Mouse (Mus musculus): ENCODE results near the gene Rad51b.

Gene Rad51b

DNA sequence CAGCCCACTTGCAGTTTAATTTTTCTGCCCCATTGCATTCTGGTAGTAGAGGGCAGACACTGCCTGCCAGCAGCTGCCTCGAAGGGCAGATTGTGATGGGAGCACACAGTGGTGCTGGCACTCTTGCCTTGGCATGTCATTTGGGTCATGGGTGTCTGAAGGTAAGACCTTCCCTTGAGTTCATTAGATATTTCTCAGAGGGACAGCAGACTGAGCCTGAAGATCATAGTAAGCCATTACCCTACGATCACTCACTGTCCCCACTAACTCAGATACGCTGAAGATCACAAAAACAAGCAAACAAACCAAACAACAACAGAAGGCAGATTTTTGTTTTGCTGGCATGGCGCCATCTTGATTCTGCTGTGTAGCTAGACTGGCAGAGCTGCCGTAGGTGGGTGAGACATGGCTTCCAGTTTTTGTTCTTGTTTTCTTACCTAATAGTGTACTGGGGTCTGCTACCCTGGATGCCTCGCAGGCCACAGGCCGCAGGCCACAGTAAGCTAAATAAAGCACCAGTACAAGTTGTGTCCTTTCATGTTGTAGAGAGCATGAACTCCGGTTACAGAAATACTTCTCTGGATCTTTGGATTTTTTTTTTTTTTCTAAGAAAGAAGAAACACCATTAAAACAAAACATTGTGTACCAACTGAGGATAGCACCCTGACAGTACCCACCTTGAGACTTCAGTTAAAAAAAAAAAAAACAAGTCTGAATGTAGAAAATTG, 316.1 kb downstream of the Rad51b start:
- peak; percentile 42 to 72 for DNase-seq (ENCODE audit: low spot score in 2 of 2)

DNA sequence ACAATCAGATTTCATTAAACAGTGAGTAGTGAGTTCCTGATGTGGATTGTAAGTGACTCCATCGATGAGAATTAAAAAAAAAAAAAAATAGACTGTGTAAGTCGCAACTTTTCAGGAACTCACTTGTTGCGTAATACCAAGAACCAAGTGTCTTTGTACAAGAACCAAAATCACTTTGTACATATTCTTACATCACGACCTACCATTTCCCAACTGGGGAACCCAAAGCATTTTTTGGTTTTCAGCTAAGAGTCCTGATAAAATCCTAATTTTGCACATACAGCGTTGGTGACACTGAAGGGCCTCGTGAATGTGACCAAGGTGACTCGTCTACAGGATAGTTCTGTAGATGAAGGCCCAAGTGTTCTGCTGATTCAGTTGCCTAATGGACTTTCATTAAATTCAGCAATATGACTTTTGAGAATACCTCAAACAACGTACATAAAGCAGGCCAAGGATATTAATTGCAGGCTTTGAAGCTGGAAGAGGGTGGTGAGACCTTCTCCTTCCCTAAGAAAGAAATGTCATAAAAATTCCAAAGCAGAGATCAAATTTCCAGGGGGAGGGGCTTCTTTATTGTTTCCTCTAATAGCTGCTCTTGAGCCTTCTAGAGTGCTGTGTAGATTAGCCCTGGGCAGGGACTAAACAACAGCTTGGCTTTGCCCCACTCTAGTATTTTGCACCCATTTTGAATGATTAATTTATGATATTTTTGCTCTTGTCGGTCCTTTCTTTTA, 316.9 kb downstream of the Rad51b start:
- DNase-seq (ENCODE audit: low spot score in 2 of 2): no peak

DNA sequence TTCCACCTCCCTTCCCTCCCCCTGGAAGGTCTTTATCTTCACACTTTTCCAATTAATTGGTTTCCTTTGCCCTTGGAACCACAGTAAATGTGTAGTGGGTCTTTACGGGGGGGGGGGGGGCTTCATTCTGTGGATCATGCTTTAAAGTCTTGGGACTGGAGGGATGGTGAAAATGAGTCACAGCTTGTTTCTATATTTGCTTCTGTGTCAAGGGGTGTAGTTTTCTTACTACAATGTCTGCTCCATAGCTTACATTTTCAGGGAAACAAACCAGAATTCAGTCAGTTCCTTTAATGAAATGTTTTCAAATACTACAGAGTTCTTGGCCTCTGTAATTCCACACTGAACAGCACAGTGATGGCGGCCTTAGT, 317.5 kb downstream of the Rad51b start:
- DNase-seq (ENCODE audit: low spot score in 2 of 2): no peak

DNA sequence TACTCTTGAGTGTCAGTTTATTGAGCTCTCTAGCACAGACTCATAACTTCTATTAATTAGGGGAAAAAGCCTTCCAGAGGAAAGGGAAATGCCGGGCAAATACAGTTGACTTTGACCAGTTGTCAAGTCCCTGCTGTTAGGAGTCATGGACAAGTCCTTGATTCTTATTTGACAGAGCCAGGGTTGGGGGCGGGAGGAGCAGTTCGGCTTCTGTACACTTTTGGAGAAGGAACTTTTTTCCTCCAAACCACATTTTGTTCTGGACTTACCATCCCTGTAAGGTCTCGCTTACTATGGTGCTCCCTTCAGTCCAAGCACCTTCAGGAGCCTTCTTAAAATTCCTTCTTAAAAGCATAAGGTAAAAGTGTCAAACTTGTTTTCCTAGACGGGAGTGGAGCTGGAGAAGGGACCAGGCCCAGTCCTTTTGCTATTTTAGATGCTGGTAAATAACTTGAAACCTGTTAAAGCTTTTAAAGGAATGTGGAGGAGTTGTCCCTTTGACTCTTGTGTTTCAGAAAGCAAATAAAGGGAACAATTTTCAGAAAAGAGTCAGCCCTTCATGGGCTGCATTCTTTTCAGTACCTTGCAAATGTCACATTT, 318.7 kb downstream of the Rad51b start:
- no peak for DNase-seq (ENCODE audit: low spot score in 2 of 2)

DNA sequence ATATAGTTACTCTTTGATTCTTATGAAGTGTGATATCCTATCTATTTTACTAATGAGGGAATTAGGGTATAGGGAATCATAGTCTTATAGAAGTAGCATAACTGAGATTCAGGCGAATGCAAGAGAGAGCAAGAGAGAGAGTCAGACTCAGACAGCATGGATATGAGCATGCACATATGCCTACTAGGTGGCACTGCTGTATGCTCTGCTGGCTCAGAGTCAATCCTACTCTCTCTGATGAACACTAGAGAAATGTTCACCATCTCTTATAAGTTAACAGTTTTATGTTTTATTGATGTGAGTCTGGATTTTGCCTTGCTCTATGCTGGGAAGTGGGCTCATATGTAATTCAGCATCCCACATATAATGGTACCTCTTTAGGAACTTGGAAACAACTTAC, 321.9 kb downstream of the Rad51b start:
- DNase-seq (ENCODE audit: low spot score in 2 of 2): no peak

DNA sequence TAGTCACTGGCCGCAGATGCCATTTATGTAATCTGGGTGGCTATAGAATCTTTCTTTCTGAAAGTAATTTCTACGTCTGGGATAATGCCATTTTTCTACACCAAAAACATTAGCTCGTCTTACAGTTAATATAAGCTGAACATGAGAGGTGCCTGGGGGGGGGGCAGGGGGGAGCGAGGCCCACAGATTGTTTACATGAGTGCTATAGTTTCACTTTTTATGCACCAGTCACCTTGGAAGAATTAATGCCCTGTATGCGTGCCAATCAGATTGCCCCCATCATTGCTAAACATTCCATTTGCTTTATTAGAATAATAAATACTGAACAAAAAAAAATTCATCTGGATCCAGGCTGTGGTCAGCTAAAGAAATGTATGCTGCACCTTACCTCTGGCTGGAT, 323.6 kb downstream of the Rad51b start:
- no peak for DNase-seq (ENCODE audit: low spot score in 2 of 2)

DNA sequence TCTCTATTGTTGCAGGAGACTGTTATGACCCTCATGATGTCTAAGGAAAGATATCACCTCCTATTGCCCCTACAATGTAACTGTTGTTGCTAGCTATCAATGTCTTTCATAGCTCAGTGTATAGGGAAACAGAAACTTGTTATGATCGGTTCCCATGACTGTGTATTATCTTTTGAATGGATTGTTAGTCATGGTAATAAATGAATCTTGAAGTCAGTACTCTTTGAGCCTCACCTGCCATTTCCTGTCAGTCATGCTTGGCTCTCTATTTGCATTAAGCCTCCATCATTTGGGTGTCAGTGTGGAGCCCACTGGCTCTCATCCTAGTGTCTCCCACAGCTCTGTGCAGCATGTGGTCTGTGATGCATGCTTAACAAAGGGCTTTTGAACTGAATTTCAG, 326.2 kb downstream of the Rad51b start:
- DNase-seq (ENCODE audit: low spot score in 2 of 2): no peak

DNA sequence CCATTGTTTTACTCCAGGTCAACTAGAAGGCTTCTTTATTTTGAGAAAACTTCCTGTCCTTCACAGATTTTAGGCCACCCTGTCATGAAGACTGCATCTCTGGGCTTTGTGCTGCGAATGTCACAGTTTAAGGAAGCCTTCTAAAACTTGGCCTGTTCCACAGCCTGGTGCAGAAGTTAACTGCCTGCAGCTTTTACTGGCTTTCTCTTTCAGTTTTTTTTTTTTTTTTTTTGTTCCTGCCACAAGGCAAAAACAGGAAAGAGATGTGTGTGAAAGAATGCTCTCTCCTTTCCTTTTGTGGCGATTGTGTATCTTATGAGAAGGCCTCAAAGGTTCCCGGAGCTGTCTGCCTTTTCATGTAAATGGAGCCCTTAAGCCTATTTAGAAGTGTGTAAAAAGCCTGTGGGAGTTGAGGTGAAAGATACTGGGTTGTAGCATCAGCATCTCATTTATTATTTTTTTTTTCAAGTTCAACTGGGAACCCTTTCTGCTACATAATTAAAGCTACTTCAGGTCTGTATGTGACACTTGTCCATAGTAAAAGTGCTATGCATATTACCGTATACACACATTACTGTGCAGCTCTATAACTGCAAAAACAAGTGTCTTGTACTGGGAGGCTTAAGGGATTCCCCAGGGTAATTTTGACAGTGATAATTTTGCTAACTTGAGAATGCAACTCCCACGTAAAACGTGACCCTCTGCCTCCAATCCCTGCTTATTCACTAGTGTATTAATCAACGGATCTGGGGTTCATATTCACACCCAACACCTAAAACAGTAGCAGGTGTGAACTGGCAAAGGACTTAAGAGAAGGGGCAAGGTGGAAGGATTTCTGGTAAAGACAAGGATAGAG, 328.8 kb downstream of the Rad51b start:
- no peak for DNase-seq (ENCODE audit: low spot score in 2 of 2)

DNA sequence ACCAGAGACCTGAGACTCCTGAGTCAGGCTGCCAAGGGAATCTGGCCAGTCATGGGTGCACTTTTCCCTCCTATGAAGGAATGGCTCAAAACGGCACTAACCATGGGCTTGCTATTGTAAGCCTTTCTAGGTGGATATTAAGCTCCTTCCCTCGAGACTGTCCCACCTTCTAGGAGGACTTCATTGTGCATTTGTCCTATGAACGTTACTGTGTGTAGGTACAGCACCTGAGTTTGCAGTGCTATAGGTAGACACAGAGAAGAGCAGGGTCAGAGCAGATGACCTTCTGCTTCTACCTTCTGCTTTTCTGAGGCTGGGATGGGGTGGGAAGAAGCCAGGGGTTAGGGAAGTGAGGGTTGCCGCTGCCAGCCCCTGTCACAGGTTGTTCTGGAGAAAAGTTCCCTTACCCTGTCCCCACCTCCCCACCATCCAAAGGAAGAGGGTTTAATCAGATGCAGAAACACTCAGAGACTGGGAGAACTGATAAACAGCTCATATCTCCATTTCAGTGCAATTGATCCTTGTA, 329.5 kb downstream of the Rad51b start:
- DNase-seq (ENCODE audit: low spot score in 2 of 2): no peak

DNA sequence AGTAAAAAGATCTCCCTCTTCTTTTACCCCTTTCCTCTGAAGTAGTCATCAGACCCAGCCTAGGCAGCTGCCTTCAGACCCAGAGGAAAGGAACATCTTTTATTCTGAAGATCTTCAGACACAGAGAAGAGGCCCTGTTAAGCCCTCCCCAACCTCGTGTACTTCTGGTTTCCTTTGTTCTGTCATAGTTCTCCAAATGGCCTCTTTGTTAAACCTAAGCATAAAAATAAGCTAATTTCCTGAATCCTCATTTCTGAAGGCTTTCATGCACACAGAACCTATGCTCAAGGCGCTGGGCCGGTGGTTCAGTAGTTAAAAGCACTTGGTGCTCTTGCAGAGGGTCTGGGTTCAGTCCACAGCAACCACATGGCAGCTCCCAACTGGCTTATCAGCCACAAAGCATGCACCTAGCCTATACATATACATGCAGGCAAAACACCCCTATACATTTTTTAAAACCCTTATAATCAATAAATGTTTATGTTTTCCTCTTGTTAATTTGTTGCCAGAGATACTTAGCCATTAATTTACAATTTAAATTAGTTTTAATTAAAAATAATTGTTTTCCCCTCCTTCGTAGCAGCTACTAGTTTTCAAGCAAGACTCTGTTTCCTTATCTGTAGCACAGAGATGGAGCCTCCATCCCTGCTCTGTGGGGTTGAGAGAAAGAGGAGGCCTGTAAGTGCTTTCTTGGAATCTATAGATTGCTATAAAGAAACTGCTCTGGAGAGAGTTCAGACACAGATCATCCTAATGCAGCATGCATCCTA, 330.5 kb downstream of the Rad51b start:
- DNase-seq (ENCODE audit: low spot score in 2 of 2): no peak

DNA sequence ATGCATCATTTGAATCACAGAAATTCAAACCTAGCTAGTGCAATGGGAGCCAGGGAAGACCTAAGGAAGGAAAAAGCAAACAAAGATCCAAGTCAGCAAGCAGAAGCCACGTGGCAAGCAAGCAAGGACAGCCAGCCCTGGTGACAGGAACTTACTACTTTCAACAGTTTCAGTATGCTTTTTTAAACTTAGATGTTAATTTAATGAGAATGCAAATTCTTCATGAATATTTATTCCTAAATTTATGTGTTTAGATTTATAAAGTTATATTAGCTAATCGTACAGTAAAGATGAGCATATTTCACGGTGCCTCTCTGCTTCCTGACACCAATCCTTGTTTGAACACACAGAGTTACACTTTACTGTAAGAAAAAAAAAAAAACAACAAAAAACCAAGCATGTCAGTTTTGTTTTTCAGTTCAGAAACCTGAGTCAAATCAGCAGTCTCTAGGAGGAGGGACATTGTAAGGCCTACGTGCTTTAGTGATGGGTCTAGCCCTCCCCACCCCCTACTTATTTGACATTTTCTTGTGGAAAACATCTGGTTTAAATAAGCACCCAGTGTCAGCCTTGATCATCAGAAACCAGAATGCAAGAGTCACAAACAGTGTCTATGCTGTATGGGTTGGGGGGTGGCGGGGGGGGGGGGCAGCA, 331.2 kb downstream of the Rad51b start:
- DNase-seq (ENCODE audit: low spot score in 2 of 2): no peak

DNA sequence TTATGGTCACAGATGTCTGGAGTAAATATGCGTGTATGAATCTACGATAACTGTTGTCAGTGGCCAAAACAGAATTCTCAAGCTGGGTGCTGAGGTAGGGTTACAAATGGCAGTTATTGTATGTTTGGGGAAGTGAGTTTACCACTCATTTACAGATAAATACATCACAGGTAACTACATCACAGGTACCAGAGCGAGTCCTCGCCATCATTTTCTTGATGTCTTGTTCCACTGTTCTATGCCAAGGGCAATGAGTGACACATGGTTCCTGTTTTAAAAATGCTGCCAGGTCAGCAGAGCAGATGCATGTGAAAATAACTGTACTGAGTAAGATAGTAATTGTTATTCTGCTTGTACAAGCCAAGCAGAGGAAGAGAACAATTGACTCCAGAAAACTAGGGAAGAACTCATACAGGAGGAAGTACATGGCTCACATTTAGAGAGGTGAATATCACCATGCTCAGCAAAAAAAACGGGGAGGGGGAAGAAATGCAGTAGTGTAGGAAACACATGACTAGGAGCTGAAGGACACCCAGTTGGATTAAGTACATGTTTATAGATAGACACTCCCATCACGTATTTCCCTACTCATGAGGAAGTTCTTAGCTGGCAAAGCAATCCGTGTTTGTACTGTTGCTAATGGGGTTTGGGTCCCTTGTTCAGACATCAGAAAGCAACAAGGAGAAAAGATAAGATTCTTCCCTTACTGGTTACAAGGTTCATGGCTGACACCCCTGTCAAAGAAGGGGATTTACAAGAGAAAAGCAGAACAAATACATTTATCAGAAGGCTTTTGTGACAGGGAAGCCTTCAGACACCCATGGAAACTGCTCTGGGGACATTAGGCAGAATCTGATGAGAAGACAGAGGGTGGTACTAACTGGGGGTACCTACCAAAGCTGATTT, 333.1 kb downstream of the Rad51b start:
- DNase-seq (ENCODE audit: low spot score in 2 of 2): no peak

DNA sequence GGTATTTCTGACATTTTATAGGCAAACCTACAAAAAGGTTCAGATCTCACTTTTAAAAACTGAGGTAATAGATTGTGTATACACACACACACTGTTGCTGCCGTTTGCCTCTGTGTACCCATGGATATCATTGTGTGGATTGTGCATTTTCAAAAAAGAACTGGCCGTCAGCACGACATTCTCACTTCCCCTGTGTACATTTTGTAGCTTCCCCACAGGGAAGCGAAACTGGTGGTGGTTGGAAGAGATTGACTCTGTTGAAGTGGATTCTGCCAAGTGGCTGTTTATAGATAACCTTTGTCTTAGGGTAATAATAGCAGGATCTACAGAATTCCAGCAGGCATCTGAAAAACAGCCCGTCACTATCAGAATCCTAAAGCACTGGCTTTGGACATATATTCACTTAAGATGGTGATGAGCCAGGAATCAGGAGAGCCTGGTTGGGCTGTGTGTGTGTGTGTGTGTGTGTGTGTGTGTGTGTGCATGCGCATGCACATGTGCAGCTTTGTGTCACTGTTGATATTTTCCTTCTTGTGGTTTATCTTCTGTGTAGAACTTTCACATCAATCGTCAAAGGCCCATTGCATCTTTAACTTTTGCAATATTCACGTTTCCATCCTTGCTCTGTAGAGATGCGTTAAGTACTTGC, 336.5 kb downstream of the Rad51b start:
- peak in 1 of 2 experiments; percentile 29 for DNase-seq (ENCODE audit: low spot score in 2 of 2)

DNA sequence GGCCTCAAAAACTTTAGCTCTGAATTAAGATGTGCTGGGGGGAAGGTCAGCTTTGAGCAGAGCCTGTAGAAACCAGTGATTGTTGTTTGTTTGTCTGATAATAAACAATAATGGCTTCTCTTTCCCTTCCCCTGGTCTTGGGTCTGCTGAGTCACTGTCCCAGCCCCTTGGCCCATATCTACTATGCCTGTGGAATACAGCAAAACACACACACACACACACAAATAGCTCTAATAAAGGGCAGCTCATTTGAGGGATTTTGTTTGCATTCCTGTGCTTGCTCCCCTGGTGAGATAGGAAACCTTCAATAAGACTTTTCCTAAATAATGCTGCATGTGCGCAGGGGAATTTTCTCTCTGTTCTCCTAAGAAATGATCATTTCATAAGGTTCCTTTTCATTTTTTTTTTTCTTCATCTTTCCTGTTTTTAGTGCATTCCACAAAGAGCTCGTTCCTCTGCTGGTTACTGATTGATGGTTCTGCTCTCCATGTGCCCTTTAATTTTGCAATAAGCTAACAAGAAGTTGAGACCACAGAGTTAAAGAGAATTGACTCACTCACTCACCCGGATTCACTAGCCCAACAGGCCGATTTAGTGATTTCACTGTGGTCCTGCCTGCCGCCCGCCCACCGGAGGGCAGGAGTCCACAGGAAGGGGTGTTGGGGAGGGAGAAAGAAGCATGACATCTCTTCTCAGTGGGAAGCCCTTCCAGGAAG, 344.6 kb downstream of the Rad51b start:
- DNase-seq (ENCODE audit: low spot score in 2 of 2): no peak

DNA sequence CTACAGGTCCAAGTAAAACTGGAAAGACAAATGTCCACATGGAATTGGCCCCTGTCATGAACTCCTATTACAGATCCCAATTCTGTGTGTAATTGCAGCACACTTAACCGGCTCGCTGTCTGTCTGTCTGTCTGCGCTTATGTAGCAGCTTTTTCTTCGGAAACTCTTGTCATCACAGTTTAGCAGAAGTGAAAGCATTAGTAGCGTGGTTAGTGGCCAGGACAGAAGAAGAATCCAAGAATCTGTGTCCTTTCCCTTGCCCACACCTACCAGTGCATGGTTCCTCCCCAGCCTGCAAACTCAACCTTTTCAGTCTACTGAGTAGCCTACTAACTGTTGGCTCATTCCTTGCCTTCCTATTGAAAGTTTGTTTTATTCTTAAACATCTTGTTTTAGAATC, 345.6 kb downstream of the Rad51b start:
- DNase-seq (ENCODE audit: low spot score in 2 of 2): no peak

DNA sequence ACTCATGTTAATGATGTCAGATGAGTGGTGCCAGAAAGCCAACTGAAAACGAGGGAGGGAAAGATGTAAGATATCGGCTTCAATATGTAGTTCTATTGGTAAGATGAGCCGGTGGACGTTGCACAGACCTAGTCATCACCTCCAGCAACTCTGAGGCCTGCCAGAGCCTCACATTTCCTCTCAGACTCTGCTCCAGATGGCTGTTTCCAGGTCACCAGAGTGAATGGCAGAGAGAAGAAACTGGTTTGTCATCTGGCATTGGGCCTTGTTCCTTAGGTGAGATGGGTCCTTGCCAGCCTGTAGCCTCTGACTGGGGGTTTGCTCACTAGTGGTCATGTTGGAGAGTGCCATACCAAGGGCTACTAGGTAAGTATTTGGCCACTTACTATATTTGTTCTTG, 348.6 kb downstream of the Rad51b start:
- DNase-seq (ENCODE audit: low spot score in 2 of 2): no peak

DNA sequence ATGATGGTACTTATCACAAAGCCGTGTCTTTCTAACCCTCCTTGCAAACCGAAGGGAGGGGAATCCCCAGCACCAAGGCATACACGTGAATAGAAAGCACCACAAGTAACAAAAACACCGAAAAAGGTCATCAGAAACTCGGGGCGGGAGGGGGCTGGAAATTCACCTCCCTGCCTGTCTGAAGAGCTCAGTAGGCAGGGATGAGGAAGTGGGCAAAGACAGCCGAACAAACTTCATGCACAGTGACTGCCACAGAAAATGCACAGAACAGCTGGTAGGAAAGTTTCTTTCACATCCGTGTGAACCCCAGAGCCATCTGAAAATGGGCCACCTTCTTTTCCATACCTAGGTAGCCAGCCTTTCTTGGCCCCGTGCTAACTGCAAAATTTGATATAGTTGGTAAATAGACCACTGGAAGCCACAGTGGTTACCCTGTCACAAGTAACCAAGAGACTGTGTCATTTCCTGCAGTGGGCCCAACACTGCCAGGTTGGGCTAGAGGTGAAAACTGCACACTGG, 349.6 kb downstream of the Rad51b start:
- peak; percentile 67 to 77 for DNase-seq (ENCODE audit: low spot score in 2 of 2)

DNA sequence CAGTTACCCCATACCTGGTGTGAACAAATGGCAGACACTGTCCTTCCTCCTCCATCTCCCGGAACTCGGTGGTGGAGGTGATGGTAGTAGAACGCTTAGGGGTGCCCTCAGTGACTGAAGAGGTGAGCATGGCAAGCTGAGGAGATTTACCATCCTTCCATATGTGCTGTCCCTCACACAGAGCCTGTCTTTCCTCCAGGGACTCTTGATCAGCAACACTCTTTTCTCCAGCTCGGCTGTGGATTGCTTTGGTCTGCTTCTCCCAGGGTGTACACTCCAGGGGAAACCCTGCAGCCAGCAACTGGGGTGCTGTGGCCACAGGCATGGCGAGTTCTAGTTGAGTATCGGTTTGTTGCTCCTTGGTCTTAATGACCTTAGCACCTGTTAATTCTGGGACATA, 350.3 kb downstream of the Rad51b start:
- no peak for DNase-seq (ENCODE audit: low spot score in 2 of 2)
